In genomic region chr7:67034369-67034768, GRCm38 (mm10) we compare ENCODE assay signal across 10 mouse cellular contexts.
DNase-seq lines count a peak whose midpoint lies in the region; ATAC-seq lines count a peak whose summit lies in the region.
"Had no signal": no experiment of that assay in that cellular context is flagged by ENCODE, and none has a peak within 500 bp of the region (broad histone marks: within the 10 kb centered on the region; RNA-seq: fewer than 3 reads in every experiment).

No protein-coding gene starts in this region.

- H3K4me1 ChIP-seq in heart, embryonic 12.5 days (replicated peaks), result peaks cover 39% of the 10 kb centered on the region
- H3K4me1 ChIP-seq in heart, embryonic 10.5 days, result peaks cover 36% of the 10 kb centered on the region

- peak; percentile 78 to 86 for DNase-seq in heart, adult 18-20 months
- peak; percentile 33 for DNase-seq in heart, embryonic 10.5 days (ENCODE audit: low spot score)
- peak; percentile 53 to 63 for DNase-seq in kidney, postnatal 4 days
- DNase-seq in retina, postnatal 1 day, result peak; percentile 64
- DNase-seq in layer of hippocampus, adult 9-10 months (ENCODE audit: low spot score), result no peak
- DNase-seq in cerebellum, postnatal 10 days, result no peak
- DNase-seq in neural tube, embryonic 10.5 days (ENCODE audit: extremely low spot score, low spot score), result no peak
- DNase-seq: forebrain, postnatal 0 days had no signal

- H3K36me3 ChIP-seq in heart, embryonic 12.5 days, result 0 out of 2 replicates have a peak, but pooled peaks cover 4% of the 10 kb centered on the region
- no peaks in the 10 kb centered on the region for H3K36me3 ChIP-seq in heart, embryonic 10.5 days
- H3K36me3 ChIP-seq: midbrain, embryonic 13.5 days had no signal

- no peaks in the 10 kb centered on the region for H3K27me3 ChIP-seq in heart, embryonic 12.5 days (replicated peaks)
- no peaks in the 10 kb centered on the region for H3K27me3 ChIP-seq in heart, embryonic 10.5 days (ENCODE audit: insufficient read depth, poor library complexity, severe bottlenecking)
- H3K27me3 ChIP-seq: midbrain, embryonic 13.5 days had no signal

- ATAC-seq in heart, embryonic 12.5 days (ENCODE audit: insufficient number of reproducible peaks, low FRiP score), result no peak
- ATAC-seq: forebrain, postnatal 0 days; midbrain, embryonic 13.5 days had no signal

- H3K4me3 ChIP-seq in heart, embryonic 12.5 days, result no peak overlapping the region
- H3K4me3 ChIP-seq in heart, embryonic 10.5 days, result no peak overlapping the region
- H3K4me3 ChIP-seq: midbrain, embryonic 13.5 days had no signal

- H3K4me2 ChIP-seq in heart, embryonic 12.5 days, result no peak overlapping the region
- H3K4me2 ChIP-seq: midbrain, embryonic 13.5 days had no signal

- no peak overlapping the region for H3K27ac ChIP-seq in heart, embryonic 12.5 days (ENCODE audit: poor library complexity, severe bottlenecking)
- H3K27ac ChIP-seq in heart, embryonic 10.5 days, result no peak overlapping the region
- H3K27ac ChIP-seq: midbrain, embryonic 13.5 days had no signal

- WGBS in heart, embryonic 12.5 days, result 65% methylated on average over 2 of the region's 2 CpGs
- 86% methylated on average over 2 of the region's 2 CpGs for WGBS in heart, embryonic 10.5 days

- H3K9me3 ChIP-seq in heart, embryonic 12.5 days (replicated peaks), result no peaks in the 10 kb centered on the region; the same call in 1 of the 2 replicates
- no peaks in the 10 kb centered on the region for H3K9me3 ChIP-seq in heart, embryonic 10.5 days
- H3K9me3 ChIP-seq: midbrain, embryonic 13.5 days had no signal

- H3K9ac ChIP-seq in heart, embryonic 12.5 days, result no peak overlapping the region
- H3K9ac ChIP-seq: forebrain, postnatal 0 days; midbrain, embryonic 13.5 days had no signal

Comparison
In these comparisons a context has a peak if more than half of its experiments do, and no peak if none do; other contexts are left out.
1. DNase-seq: peak in heart, adult 18-20 months (2 of 2), heart, embryonic 10.5 days (single experiment), kidney, postnatal 4 days (2 of 2) and retina, postnatal 1 day (single experiment); none in layer of hippocampus, adult 9-10 months (single experiment), cerebellum, postnatal 10 days (0 of 2) and neural tube, embryonic 10.5 days (single experiment).